Mouse (Mus musculus) B cell, adult (primary cell): ENCODE measurements around the gene Sar1a. TPM values are rescaled to one million over a fixed set of nuclear protein-coding genes. Genes with fewer than 3 reads are reported as not detected.

Experiments
- total RNA-seq: library from RNA; stranded (reverse); gene quantifications from 4 replicates; pipeline ENCODE4 v1.2.4, GENCODE M21; 2023; ENCODE audit not compliant: inconsistent age

The Sar1a gene
- 237 to 266 TPM (median 244 TPM) in 4 replicates for total RNA-seq

GRCm38 (mm10) chr10:61680015-61680913 lies at the start of gene Sar1a:
Gene Sar1a (plus strand): TSS chr10:61680299.

DNA sequence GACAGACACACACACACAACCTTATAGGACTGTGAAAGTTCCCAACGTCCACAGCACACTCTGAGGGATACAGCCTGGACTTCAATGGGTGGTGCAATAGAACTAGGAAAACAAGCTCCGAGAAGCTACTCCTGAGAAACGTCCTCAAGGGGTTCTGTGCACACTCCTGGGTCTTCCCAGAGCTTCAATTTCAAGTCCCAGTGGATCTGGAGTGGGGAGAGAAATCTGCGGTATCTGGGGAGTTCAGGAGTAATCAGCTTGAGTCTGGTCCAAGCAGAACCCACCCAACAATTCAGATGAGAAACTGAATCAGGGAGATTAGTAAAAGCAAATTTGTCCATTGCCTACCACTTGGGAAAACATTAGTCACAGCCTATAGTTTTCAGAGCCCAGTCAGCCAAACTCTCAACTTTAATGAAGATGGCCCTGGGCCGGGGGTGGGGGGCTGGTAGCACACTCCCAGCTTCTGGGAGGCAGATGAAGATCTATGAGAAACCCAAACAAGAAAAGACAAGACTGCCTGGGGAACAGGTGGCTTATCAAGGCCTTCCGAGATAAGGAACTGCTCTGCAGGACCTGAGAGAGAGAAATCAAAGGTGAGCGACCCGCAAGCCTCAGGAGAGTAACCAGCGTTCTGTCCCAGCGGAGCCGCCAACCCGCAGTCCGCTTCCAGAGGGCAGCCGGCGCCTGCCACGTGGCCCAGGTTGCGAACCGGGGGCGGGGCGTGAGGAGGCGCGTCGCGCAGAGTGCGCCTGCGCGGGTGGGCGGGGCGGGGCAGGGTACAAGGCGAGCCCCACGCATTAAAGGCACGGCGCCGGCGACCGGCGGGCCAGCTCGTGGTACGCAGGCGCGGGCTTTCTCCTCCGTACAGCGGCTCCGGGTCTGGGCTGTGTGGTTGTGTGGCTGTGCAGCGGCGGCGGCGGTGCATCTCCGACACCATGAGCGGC lies 32.0 kb upstream of the Sar1a start, which contains the start of gene Ppa1:
TSS of gene Ppa1 (plus strand) at position 763 of the 947 bp plus-strand sequence.

DNA sequence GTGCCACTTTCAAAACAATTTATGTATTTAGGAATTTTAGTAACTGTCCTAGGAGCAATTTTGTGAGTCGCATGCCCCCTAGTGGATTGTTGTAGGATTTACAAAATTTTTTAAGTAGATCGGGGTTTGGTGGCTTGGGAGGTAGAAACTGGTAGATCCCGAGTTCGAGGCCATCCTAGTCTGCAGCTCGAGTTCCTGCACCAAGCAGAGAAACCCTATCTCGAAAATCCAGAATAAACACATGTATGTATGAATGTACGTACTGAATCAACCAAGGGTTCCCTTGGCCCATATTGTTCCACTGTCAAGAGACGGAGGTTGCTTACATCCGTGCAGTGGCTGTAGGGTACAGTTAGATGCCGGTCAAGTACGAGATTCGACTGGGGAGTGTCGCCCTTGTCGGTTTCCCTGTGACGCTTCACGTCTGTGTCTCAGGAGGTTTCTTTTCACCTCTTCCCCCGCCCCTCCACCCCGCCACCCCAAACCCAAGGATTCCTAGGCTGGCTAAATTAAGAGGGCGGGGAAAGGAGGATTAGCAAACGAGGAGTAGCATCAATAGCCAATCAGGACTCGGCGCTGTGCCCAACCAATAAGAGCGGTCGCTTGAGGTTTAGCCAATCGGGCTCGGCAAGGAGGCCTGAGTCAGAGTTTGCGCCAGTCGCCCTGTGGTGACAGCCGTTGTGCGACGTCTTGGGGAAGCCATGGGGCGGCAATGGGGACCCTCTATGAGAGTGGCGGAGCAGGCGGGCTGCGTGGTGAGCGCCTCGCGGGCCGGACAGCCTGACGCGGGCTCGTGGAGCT lies 15.0 kb downstream of the Sar1a start, which contains the start of gene Tysnd1:
TSS of gene Tysnd1 (plus strand) at position 645 of the 801 bp plus-strand sequence.

GRCm38 (mm10) chr10:61714771-61715461 lies 34.8 kb downstream of the Sar1a start, which contains the start of gene Aifm2:
Gene Aifm2 (plus strand): TSS chr10:61715263.

Other genes with a start within 250 kb of the Sar1a start
- gene Eif4ebp2, start 227.6 kb upstream of the Sar1a start, total RNA-seq, result 109 to 128 TPM (median 127 TPM) in 4 replicates
- 10.4 to 11.1 TPM (median 10.8 TPM) in 4 replicates for gene Lrrc20, start 204.5 kb upstream of the Sar1a start, total RNA-seq
- not detected in 4 replicates for gene Npffr1, start 84.8 kb upstream of the Sar1a start, total RNA-seq
- 17.2 to 26.2 TPM (median 20.9 TPM) in 4 replicates for gene Ppa1, start 31.7 kb upstream of the Sar1a start, total RNA-seq
- gene Tysnd1, start 15.2 kb downstream of the Sar1a start, total RNA-seq, result 25.8 to 29.2 TPM (median 27.6 TPM) in 4 replicates
- gene Aifm2, start 35.0 kb downstream of the Sar1a start, total RNA-seq, result 1.7 to 3.6 TPM (median 3.0 TPM) in 4 replicates
- not detected in 4 replicates for gene H2afy2, start 103.8 kb downstream of the Sar1a start, total RNA-seq